Mouse (Mus musculus) frontal cortex, postnatal 10 days (tissue): ENCODE data around the gene Car3.
"Not testable (repeated sequence)": the region's sequence is repeated elsewhere in the genome, so short reads cannot be mapped to it uniquely, and the experiment has no call there.

Experiments
- DNase-seq, 2 experiments: peaks; one replicate each; pipeline ENCODE4 v3.0.0; 2022; ENCODE audit warnings: low spot score in 2 of 2, mixed read lengths in 1 of 2

The Car3 gene

GRCm38 (mm10) chr3:14863022-14863711 is at the start of gene Car3:
Gene Car3 (plus strand): TSS chr3:14863512.
- DNase-seq, result peak in 1 of 2 experiments; percentile 22

- not testable (repeated sequence) for DNase-seq
Observed at GRCm38 (mm10) chr3:14815396-14815795, 47.9 kb upstream of the Car3 start.

- DNase-seq, result no peak
Observed at GRCm38 (mm10) chr3:14819844-14820504, 43.3 kb upstream of the Car3 start.

GRCm38 (mm10) chr3:14828896-14829295 is 34.4 kb upstream of the Car3 start:
- no peak for DNase-seq

GRCm38 (mm10) chr3:14831219-14831835 is 32.0 kb upstream of the Car3 start:
- no peak for DNase-seq

- DNase-seq, result no peak
Observed at GRCm38 (mm10) chr3:14832766-14833165, 30.5 kb upstream of the Car3 start.

- no peak for DNase-seq
Observed at GRCm38 (mm10) chr3:14838936-14839335, 24.4 kb upstream of the Car3 start.

- DNase-seq, result no peak
Observed at GRCm38 (mm10) chr3:14839466-14840118, 23.7 kb upstream of the Car3 start.

- no peak for DNase-seq
Observed at GRCm38 (mm10) chr3:14848587-14849254, 14.6 kb upstream of the Car3 start.

- no peak for DNase-seq
Observed at GRCm38 (mm10) chr3:14853966-14854365, 9.3 kb upstream of the Car3 start.

GRCm38 (mm10) chr3:14854446-14854845 is 8.9 kb upstream of the Car3 start:
- DNase-seq, result no peak

- no peak for DNase-seq
Observed at GRCm38 (mm10) chr3:14857874-14858273, 5.4 kb upstream of the Car3 start.

- no peak for DNase-seq
Observed at GRCm38 (mm10) chr3:14860291-14860690, 3.0 kb upstream of the Car3 start.

- no peak for DNase-seq
Observed at GRCm38 (mm10) chr3:14861165-14861564, 2.1 kb upstream of the Car3 start.

GRCm38 (mm10) chr3:14861787-14862186 is 1.5 kb upstream of the Car3 start:
- no peak for DNase-seq

GRCm38 (mm10) chr3:14862654-14863021 is 674 bp upstream of the Car3 start:
- DNase-seq, result no peak

GRCm38 (mm10) chr3:14863922-14864321 is 610 bp downstream of the Car3 start:
- no peak for DNase-seq

- no peak for DNase-seq
Observed at GRCm38 (mm10) chr3:14865941-14866340, 2.6 kb downstream of the Car3 start.

GRCm38 (mm10) chr3:14869779-14870178 is 6.5 kb downstream of the Car3 start:
- DNase-seq, result peak in 1 of 2 experiments; percentile 49

- DNase-seq, result no peak
Observed at GRCm38 (mm10) chr3:14870528-14870927, 7.2 kb downstream of the Car3 start.

GRCm38 (mm10) chr3:14871386-14871785 is 8.1 kb downstream of the Car3 start:
- no peak for DNase-seq
